Mouse (Mus musculus): Measurements from ENCODE around the gene Tm4sf19.
"Not testable (repeated sequence)": the region's sequence is repeated elsewhere in the genome, so short reads cannot be mapped to it uniquely, and the experiment has no call there.

The Tm4sf19 gene

GRCm38 (mm10) chr16:32430474-32431046, 30.3 kb downstream of the Tm4sf19 start, which contains the start of gene Pcyt1a:
Gene Pcyt1a, plus strand, starts transcription at chr16:32430921.
- peak; percentile 85 for DNase-seq (ENCODE audit: low read depth, low spot score)

DNA sequence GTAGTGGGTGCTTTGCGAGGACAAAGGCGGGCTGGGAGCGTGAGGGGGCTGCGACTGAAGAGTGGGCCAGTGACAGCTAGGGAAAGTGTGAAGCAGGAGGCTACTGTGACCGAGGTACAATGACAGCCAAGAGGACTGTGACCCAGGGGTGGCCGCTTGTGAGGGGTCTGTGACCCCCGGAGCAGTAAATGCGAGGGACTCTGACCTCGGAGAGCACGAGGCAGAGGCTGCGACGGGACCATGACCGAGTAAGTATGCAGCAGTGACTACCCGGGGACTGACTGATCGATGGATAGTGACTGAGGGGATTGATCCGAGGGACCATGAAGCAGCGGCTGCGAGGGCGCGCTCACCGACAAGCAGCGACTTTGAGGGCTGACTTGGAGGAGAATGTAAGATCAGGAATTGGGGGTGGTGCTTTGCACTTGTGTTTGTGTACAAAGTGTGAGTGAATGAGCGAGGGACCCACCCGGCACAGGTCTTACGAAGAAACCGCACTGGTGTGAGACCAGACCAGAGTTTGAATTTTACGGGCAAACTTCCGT, 30.8 kb downstream of the Tm4sf19 start:
- no peak for DNase-seq (ENCODE audit: low read depth, low spot score)

- DNase-seq (ENCODE audit: low read depth, low spot score) = no peak
Observed at GRCm38 (mm10) chr16:32431926-32432325, 31.6 kb downstream of the Tm4sf19 start.

GRCm38 (mm10) chr16:32433138-32433537, 32.8 kb downstream of the Tm4sf19 start:
- no peak for DNase-seq (ENCODE audit: low read depth, low spot score)

- DNase-seq (ENCODE audit: low read depth, low spot score) = no peak
Observed at GRCm38 (mm10) chr16:32434066-32434465, 33.8 kb downstream of the Tm4sf19 start.

DNA sequence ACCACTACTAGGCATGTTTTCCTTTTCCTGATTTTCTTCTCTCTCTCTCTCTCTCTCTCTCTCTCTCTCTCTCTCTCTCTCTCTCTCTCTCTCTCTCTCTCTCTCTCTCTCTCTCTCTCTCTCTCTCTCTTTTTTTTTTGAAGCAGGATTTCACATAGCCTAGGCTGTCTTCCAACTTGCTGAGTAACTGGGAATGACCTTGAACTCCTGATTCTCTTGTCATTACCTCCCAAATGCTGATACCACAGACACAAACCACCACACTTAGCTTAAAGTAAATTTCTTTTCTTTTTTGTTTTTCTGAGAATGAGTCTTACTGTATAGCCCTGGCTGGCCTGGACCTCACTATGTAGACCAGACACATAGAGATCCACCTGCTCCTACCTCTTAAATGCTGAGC, 34.4 kb downstream of the Tm4sf19 start:
- no peak for DNase-seq (ENCODE audit: low read depth, low spot score)

DNA sequence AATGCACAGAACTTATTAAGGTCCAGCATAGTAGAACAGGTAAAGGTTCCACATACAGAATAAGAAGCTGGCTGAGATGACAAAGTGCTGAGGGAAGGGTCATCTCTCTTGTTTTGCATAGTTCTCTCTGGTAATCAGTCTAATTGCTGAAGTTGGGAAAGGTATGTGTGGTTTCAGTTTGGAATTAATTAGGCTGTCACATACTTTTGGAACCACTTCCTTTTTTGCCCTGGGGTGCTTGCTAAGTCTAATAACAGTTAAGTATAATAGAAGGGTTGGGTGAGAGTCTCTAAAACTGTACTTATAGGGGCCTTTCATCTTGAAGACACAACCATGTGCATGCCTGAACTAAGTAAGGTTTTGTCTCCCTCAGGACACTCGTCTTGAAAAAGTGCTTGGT, 36.4 kb downstream of the Tm4sf19 start:
- DNase-seq (ENCODE audit: low read depth, low spot score) = no peak

DNA sequence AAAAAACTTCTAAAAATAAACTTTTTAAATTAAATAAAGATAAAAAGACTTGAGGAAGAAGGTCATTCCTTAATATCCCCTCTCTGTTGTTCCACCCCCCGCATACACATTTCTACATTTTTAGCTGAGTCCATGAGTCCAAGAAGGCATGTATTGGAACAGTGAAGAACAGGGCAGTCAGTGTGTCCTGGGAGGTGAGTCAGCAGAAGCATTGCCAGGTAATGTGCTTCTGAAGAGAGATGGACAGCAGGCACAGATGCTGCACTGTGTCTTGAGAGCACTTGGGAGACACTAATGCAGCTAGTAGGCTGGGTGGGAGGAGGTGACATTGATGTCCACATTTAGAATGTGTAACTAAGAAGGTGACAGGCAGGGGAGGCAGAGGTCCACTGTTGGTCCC, 37.0 kb downstream of the Tm4sf19 start:
- no peak for DNase-seq (ENCODE audit: low read depth, low spot score)

GRCm38 (mm10) chr16:32441432-32441831, 41.1 kb downstream of the Tm4sf19 start:
- DNase-seq (ENCODE audit: low read depth, low spot score) = no peak

DNA sequence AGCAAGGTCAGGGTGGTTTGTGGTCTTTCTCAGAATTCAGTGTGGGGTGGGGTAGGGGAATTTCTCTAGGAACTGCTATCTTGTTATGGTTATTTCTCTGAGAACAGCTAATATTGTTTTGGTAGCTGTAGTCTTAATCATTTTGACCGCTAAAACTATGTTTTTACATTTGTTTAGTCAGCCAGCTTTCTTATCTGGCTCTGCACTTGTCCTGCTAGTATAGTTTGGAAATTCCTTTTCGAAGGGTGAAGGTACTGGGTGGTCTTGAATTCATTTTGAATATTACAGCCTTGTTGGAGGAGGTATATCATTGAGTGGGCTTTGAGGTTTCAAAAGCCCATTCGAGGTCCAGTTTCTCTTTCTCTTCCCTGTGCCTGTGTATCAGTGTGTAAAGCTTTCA, 44.3 kb downstream of the Tm4sf19 start:
- DNase-seq (ENCODE audit: low read depth, low spot score) = not testable (repeated sequence)

DNA sequence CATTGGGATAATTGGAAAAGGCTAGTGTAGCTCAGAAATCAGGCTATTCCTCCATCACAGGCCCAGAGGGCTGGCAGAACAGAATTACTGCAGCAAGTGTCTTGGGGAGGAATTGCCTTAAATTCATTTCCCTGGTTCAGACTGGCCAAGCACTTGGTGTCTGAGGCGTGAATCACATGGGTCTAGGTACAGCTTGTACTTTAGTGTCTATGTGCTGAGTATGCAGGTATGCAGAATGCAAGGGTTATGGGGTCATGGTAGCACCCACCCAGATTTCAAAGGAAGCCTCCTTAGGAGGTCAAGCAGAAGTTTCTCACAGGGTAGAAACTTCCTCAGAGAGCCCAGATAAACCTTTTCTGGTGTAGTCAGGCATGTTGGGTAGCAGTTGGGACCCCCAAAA, 45.3 kb downstream of the Tm4sf19 start:
- no peak for DNase-seq (ENCODE audit: low read depth, low spot score)

GRCm38 (mm10) chr16:32446563-32447138, 46.3 kb downstream of the Tm4sf19 start:
- DNase-seq (ENCODE audit: low read depth, low spot score) = no peak

GRCm38 (mm10) chr16:32449665-32450064, 49.4 kb downstream of the Tm4sf19 start:
- DNase-seq (ENCODE audit: low read depth, low spot score) = no peak

GRCm38 (mm10) chr16:32450133-32450532, 49.8 kb downstream of the Tm4sf19 start:
- no peak for DNase-seq (ENCODE audit: low read depth, low spot score)

DNA sequence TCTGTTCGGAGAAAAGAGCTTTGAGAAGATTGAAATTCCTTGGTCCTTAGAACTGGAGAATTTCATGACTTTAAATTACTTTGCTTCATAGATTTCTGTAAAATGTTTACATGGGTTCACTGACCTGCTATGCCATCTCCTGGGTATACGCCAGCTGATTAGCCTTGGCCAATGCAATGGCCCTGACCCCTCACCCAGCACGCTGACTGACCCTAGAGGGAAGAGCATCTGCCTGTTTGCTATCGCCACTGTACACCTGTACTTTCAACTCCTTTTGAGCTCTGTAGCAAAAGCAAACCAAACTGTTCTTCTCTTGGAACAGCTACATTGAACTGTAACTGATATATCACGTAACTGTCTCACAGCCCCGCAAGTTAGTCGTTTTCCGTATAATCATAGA, 52.8 kb downstream of the Tm4sf19 start:
- no peak for DNase-seq (ENCODE audit: low read depth, low spot score)

GRCm38 (mm10) chr16:32454646-32455045, 54.3 kb downstream of the Tm4sf19 start:
- no peak for DNase-seq (ENCODE audit: low read depth, low spot score)

DNA sequence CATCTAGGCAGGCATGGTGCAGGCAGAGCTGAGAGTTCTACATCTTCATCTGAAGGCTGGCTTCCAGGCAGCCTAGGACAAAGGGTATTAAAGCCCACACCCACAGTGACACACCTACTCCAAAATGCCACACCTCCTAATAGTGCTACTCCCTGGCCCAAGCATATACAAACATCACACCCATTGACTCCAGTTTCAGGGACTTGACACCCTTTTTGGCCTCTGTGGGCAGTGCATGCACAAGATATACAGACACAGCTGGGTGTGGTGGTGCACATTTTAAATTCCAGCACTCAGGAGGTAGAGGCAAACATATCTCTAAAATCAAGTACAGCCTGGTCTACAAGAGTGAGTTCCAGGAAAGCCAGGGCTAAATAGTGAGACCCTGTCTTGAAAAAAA, 55.8 kb downstream of the Tm4sf19 start:
- DNase-seq (ENCODE audit: low read depth, low spot score) = no peak

DNA sequence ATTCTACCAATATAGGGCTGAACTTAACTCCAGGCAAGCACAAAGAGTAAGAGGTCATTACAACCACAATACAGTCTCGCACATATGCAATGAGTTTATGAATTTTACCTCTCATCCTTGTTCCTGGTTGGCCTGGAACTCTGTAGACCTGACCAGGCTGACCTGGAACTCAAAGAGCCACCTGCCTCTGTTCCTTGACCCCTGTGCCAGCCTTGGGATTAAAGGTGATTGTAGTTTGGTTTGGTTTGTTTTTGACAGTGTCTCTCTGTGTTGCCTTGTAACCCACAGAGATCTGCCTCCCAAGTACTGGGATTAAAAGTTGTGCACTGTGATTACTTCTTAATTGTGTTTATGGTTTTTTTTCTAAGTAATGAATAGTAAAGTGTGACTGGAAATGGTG, 56.5 kb downstream of the Tm4sf19 start:
- DNase-seq (ENCODE audit: low read depth, low spot score) = no peak
